Mouse (Mus musculus) liver, postnatal 0 days (tissue): ENCODE data around the gene Ddc.

Experiments used
- CTCF ChIP-seq: sonication (generic); IDR thresholded peaks from 2 replicates; pipeline ENCODE4 v1.5.1; 2016; ENCODE audit warnings: antibody characterized with exemption, low read depth
- EP300 ChIP-seq: IDR thresholded peaks from 2 replicates; pipeline ENCODE4 v1.6.1; 2016; ENCODE audit warnings: antibody characterized with exemption, low read depth, mild to moderate bottlenecking

DNA sequence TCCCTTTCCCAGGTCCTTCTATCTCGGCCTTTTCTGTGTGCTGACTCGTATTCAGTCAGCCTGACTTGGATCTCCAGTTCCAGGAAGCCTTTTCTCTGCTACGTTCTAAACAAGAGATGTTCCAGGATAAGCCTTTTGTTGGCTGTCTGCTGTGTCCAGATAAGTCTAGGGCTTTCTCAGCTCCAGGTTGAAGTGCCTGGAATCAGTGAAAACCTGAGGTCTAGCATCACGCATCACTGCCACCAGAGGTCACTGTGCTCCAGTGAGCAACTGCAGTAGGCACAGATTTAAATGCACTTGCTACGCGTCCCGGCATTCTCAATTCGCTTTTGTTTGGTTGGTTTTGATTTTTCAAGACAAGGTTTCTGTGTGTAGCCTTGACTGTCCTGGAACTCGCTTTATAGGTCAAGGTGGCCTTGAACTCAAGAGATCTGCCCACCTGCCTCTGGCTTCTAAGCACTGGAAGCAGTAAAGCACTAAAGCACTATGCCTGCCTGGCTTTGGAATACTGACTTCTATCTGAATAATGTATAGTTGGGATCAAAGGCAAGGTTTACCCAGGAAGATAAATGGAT lies 86.0 kb downstream of the Ddc start:
- TF ChIP-seq CTCF (peak; percentile 99), EP300 (peak; percentile 89)
